Mouse (Mus musculus): Measurements from ENCODE around the gene Nppc. TPM values are rescaled to one million over a fixed set of nuclear protein-coding genes. Genes with fewer than 3 reads are reported as not detected.

The Nppc gene
- polyA plus RNA-seq, 1 experiment from 2014 or later: 1.5 TPM

DNA sequence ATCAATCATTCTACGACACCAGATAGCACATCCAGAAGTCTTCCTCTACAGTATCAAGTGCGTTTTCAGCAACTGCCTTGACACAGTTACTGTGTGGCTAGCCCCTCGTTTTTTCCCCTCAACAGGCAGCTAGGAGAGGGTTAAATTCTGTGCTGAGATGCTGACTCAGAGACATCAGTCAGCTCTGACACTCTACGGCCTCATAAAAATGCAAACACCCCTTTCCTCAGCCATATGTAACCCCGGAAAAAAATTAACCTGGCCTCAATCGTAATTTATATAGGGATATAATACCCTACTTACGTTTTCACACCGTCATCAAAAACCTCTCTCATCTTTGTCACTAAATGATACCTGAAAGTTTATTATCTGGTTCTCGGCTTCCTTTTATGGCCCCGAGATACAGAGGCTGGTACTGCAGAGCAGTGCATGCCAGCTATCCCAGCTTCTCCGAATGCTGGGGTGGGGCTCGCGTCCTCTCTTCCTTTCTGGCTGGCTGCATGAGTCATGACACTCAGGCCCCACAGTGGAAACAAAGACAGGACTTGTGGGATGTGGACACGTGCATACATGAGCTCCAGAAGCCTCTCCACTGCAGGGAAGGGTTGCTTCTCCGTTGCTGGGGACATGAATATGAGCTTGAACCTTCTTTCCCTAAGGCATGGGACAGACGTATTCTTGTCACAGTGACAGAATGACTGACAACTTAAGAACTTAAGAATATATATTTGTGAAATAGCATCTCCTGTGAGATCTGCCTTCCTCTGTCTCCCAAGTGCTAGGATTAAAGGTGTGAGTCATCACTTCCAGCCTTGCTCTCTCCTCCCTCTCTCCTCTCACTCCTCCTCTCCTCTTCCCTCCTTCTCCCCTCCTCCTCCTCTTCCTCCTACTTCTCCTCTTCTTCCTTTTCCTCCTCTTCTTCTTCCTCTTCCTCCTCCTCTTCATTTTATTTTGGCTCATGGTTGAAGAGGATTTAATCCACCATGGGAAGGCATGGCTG lies 47.1 kb downstream of the Nppc start:
- Histone ChIP-seq H3K36me3 (no peaks in the 10 kb centered on the region), H3K27me3 (no peaks in the 10 kb centered on the region), H3K27ac (no peak overlapping the region), H3K4me1 (replicated peaks) (peaks cover 7% of the 10 kb centered on the region), H3K4me3 (replicated peaks) (no peak overlapping the region), H3K9ac (replicated peaks) (no peak overlapping the region), H3K9me3 (no peaks in the 10 kb centered on the region), H3K4me2 (peak overlapping the region; percentile 8; the same call in 1 of the 2 replicates)
- ATAC-seq (ENCODE audit: insufficient number of reproducible peaks, insufficient read depth, low FRiP score, low TSS enrichment, low read depth): no peak
- WGBS: 25% methylated on average over 16 of the region's 16 CpGs

DNA sequence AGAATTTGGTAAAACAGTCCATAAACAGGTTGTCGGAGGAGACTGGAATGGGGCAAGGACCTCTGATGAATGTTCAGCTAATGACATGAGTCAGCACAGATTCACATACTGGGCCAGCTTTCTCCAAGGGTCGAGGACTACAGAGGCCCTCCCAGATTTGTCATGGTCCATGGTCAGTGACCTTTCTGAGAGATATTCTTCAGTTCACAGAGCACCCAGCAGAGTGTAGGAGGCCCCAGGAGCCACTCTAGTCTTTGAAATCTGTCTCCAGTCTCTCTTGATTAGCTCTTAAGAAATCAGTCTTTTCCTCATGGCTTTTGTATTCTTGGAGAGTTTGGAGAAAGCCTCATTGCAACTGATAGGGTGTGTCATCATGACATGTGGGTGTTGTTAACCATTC lies 48.1 kb downstream of the Nppc start:
- peaks cover 6% of the 10 kb centered on the region; the same call in 1 of the 2 replicates for H3K4me1 ChIP-seq (replicated peaks)
- H3K9me3 ChIP-seq: no peaks in the 10 kb centered on the region
- no peak overlapping the region for H3K9ac ChIP-seq (replicated peaks)
- H3K4me3 ChIP-seq (replicated peaks): no peak overlapping the region
- 73% methylated on average over 2 of the region's 2 CpGs for WGBS
- no peak overlapping the region for H3K4me2 ChIP-seq
- no peaks in the 10 kb centered on the region for H3K36me3 ChIP-seq
- no peak for ATAC-seq (ENCODE audit: insufficient number of reproducible peaks, insufficient read depth, low FRiP score, low TSS enrichment, low read depth)
- no peaks in the 10 kb centered on the region for H3K27me3 ChIP-seq
- no peak overlapping the region for H3K27ac ChIP-seq

DNA sequence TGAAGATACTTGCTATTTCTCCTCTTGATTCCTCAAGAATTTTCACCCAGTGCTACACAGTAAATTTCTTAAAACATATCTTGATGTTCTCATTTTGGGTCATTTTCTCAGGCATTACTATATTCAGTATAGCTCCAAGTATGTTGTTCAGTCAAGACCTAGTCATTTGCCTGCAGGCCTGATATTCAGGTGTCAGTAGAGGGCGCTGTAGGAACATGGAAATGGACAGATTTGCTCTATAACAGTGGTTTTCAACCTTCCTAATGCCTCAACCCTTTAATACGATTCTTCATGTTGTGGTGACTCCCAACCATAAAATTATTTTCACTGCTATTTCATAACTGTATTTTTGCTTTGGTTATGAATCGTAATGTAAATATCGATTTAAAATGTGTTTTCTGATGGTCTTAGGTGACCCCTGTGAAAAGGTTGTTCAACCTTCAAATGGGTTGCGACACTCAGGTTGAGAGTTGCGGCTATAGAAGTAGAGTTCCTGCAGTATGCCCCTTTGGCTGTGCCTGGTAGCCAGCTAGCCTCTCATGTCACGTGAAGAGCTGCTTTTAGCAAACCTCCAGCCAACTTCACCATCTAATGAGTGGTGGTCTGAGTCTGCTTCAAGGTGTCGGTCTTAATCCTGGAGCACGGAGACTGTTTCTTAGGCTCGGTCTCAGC lies 51.8 kb downstream of the Nppc start:
- Histone ChIP-seq H3K4me3 (replicated peaks) (no peak overlapping the region), H3K9ac (replicated peaks) (no peak overlapping the region), H3K9me3 (no peaks in the 10 kb centered on the region), H3K27me3 (no peaks in the 10 kb centered on the region), H3K4me1 (replicated peaks) (peaks cover 4% of the 10 kb centered on the region; the same call in 1 of the 2 replicates), H3K4me2 (no peak overlapping the region), H3K27ac (no peak overlapping the region), H3K36me3 (no peaks in the 10 kb centered on the region)
- 59% methylated on average over 10 of the region's 10 CpGs for WGBS
- 0 out of 2 replicates have a peak, but pooled peaks have one; percentile 27 for ATAC-seq (ENCODE audit: insufficient number of reproducible peaks, insufficient read depth, low FRiP score, low TSS enrichment, low read depth)

Small RNA genes lying within 50 kb of the gene (microRNA-seq; reads per million reads assigned to microRNA genes)
- not detected for gene Gm22955

Other genes starting within 250 kb of the Nppc start
- gene Nmur1, start 244.3 kb downstream of the Nppc start, polyA plus RNA-seq (2016; fragmentation: Nextera tagmentation; extraction: Ambion mirVana): not detected in 2 replicates
- gene Tex44, start 244.2 kb downstream of the Nppc start, polyA plus RNA-seq (2016; fragmentation: Nextera tagmentation; extraction: Ambion mirVana): not detected in 2 replicates
- gene Ptma, start 143.8 kb downstream of the Nppc start, polyA plus RNA-seq (2016; fragmentation: Nextera tagmentation; extraction: Ambion mirVana): 3,930 and 4,018 TPM in 2 replicates
- 89.8 and 90.7 TPM in 2 replicates for gene Pde6d, start 87.9 kb downstream of the Nppc start, polyA plus RNA-seq (2016; fragmentation: Nextera tagmentation; extraction: Ambion mirVana)
- gene Cops7b, start 87.7 kb downstream of the Nppc start, polyA plus RNA-seq (2016; fragmentation: Nextera tagmentation; extraction: Ambion mirVana): 57.8 and 59.2 TPM in 2 replicates
- 31.0 and 33.1 TPM in 2 replicates for gene Dis3l2, start 33.2 kb upstream of the Nppc start, polyA plus RNA-seq (2016; fragmentation: Nextera tagmentation; extraction: Ambion mirVana)

Data from limb, embryonic 12.5 days (tissue).